Comparison of ENCODE assay signal across 18 mouse cellular contexts in genomic region chr6:21818107-21818807, GRCm38 (mm10). TPM values are rescaled to one million over a fixed set of nuclear protein-coding genes. Genes with fewer than 3 reads are reported as not detected.
A peak's percentile ranks its signal among the peaks of the same experiment; 100 is the strongest.
DNase-seq lines count a peak whose midpoint lies in the region; ATAC-seq and TF ChIP-seq lines count a peak whose summit lies in the region.
"Had no signal": no experiment of that assay in that cellular context is flagged by ENCODE, and none has a peak within 500 bp of the region (broad histone marks: within the 10 kb centered on the region; RNA-seq: fewer than 3 reads in every experiment).

No protein-coding gene starts in this region.

- no peak overlapping the region for H3K4me3 ChIP-seq in layer of hippocampus, adult 2 months
- H3K4me3 ChIP-seq in midbrain, postnatal 0 days (ENCODE audit: low read depth, low read length), result no peak overlapping the region
- no peak overlapping the region for H3K4me3 ChIP-seq in midbrain, embryonic 15.5 days
- H3K4me3 ChIP-seq: embryonic facial prominence, embryonic 12.5 days; limb, embryonic 15.5 days; megakaryocyte, embryonic 14.5 days; neural tube, embryonic 15.5 days had no signal

- no peak for ATAC-seq in midbrain, postnatal 0 days (ENCODE audit: low FRiP score)
- ATAC-seq in midbrain, embryonic 15.5 days (replicated peaks), result no peak
- ATAC-seq in megakaryocyte progenitor cell, adult 5-6 weeks (replicated peaks; ENCODE audit: poor library complexity), result no peak
- ATAC-seq: activated CD4-positive, CD25-positive, alpha-beta regulatory T cell, adult 4 months had no signal

- no peaks in the 10 kb centered on the region; the same call in 1 of the 2 replicates for H3K36me3 ChIP-seq in midbrain, postnatal 0 days (ENCODE audit: insufficient read depth, low read length)
- H3K36me3 ChIP-seq in midbrain, embryonic 15.5 days (replicated peaks), result 0 out of 2 replicates have a peak, but pooled peaks cover 6% of the 10 kb centered on the region
- H3K36me3 ChIP-seq: embryonic facial prominence, embryonic 12.5 days had no signal

- no peaks in the 10 kb centered on the region for H3K4me1 ChIP-seq in midbrain, postnatal 0 days (ENCODE audit: insufficient read depth, low read length)
- H3K4me1 ChIP-seq in midbrain, embryonic 15.5 days, result no peaks in the 10 kb centered on the region
- H3K4me1 ChIP-seq: embryonic facial prominence, embryonic 12.5 days; megakaryocyte, embryonic 14.5 days had no signal

- WGBS in midbrain, postnatal 0 days, result 38% methylated on average over 5 of the region's 5 CpGs
- 45% methylated on average over 5 of the region's 5 CpGs for WGBS in midbrain, embryonic 15.5 days

- peak; percentile 21 for DNase-seq in adrenal gland, postnatal 14 days
- DNase-seq in adrenal gland, postnatal 4 days (ENCODE audit: low spot score in 2 of 2), result no peak
- no peak for DNase-seq in layer of hippocampus, adult 2 months (ENCODE audit: low spot score in 2 of 2)
- no peak for DNase-seq in layer of hippocampus, adult 18-20 months (ENCODE audit: low spot score in 2 of 2)
- DNase-seq in midbrain, postnatal 0 days (ENCODE audit: low spot score), result no peak
- no peak for DNase-seq in right cerebral cortex, postnatal 14 days
- DNase-seq: cerebellum, adult 11 months; gastrocnemius, postnatal 10 days; layer of hippocampus, adult 9-11 months; thymus, postnatal 25 days had no signal

- no peaks in the 10 kb centered on the region for H3K27me3 ChIP-seq in midbrain, postnatal 0 days (ENCODE audit: insufficient read depth, low read length)
- H3K27me3 ChIP-seq in midbrain, embryonic 15.5 days (replicated peaks), result no peaks in the 10 kb centered on the region
- H3K27me3 ChIP-seq: CH12.LX; embryonic facial prominence, embryonic 12.5 days; limb, embryonic 15.5 days; megakaryocyte, embryonic 14.5 days; neural tube, embryonic 15.5 days had no signal

- H3K4me2 ChIP-seq in midbrain, postnatal 0 days (ENCODE audit: low read depth, low read length, poor library complexity, severe bottlenecking), result no peak overlapping the region
- H3K4me2 ChIP-seq in midbrain, embryonic 15.5 days, result no peak overlapping the region
- H3K4me2 ChIP-seq: embryonic facial prominence, embryonic 12.5 days; limb, embryonic 15.5 days; neural tube, embryonic 15.5 days had no signal

- no peaks in the 10 kb centered on the region for H3K9me3 ChIP-seq in midbrain, postnatal 0 days (ENCODE audit: low read length)
- no peaks in the 10 kb centered on the region for H3K9me3 ChIP-seq in midbrain, embryonic 15.5 days
- H3K9me3 ChIP-seq: embryonic facial prominence, embryonic 12.5 days; limb, embryonic 15.5 days; megakaryocyte, embryonic 14.5 days had no signal

- no peak overlapping the region for H3K27ac ChIP-seq in layer of hippocampus, adult 2 months
- H3K27ac ChIP-seq in midbrain, postnatal 0 days (ENCODE audit: low read depth, low read length), result no peak overlapping the region
- H3K27ac ChIP-seq in midbrain, embryonic 15.5 days, result no peak overlapping the region
- H3K27ac ChIP-seq: embryonic facial prominence, embryonic 12.5 days; limb, embryonic 15.5 days; neural tube, embryonic 15.5 days had no signal

- TF ChIP-seq CTCF in layer of hippocampus, adult 2 months (conservative IDR thresholded peaks at IDR 0.05), result peak; percentile 54
- peak; percentile 26 for TF ChIP-seq CTCF in midbrain, postnatal 0 days (IDR thresholded peaks at IDR 0.05)

- H3K9ac ChIP-seq in midbrain, postnatal 0 days (replicated peaks; ENCODE audit: low read length, poor library complexity, severe bottlenecking), result no peak overlapping the region
- H3K9ac ChIP-seq in midbrain, embryonic 15.5 days, result no peak overlapping the region
- H3K9ac ChIP-seq: embryonic facial prominence, embryonic 12.5 days; limb, embryonic 15.5 days; neural tube, embryonic 15.5 days had no signal

RNA-seq across cellular contexts. Expression of gene Tspan12, which starts 34.1 kb away (rescaled TPM):
- 177 and 191 TPM in 2 replicates for total RNA-seq in adrenal gland, postnatal 14 days (2021)
- 100 to 1,000 TPM; 114 to 129 TPM for total RNA-seq in adrenal gland, postnatal 4 days (2021)
- 10 to 100 TPM; 27.8 to 29.2 TPM for total RNA-seq in layer of hippocampus, adult 2 months (2021)
- total RNA-seq in layer of hippocampus, adult 18-20 months (2021), result 10 to 100 TPM; 25.5 to 26.0 TPM
- 22.5 and 30.2 TPM in 2 replicates for total RNA-seq in midbrain, postnatal 0 days (2014; rRNA removed)
- 50.0 and 54.7 TPM in 2 replicates for polyA plus RNA-seq in midbrain, postnatal 0 days (2015; fragmentation: Nextera tagmentation; extraction: Ambion mirVana)
- 49.8 and 55.1 TPM in 2 replicates for polyA plus RNA-seq in midbrain, embryonic 15.5 days (2015; fragmentation: Nextera tagmentation; extraction: Ambion mirVana)
- 0.12 TPM in 1 of 2 replicates, not detected in the other for total RNA-seq in megakaryocyte progenitor cell, adult 5-6 weeks (2015)
- 0.07 TPM in 1 of 2 replicates, not detected in the other for total RNA-seq in megakaryocyte progenitor cell, adult 5-6 weeks (2017)
- total RNA-seq: CH12.LX had no signal
- polyA plus RNA-seq: activated CD4-positive, CD25-positive, alpha-beta regulatory T cell, adult 4 months had no signal

Comparison
In these comparisons a context has a peak if more than half of its experiments do, and no peak if none do; other contexts are left out.
1. RNA of gene Tspan12, which starts 34.1 kb away (total RNA-seq): 177 to 191 TPM in adrenal gland, postnatal 14 days, 114 to 129 TPM in adrenal gland, postnatal 4 days, 27.8 to 29.2 TPM in layer of hippocampus, adult 2 months, 25.5 to 26.0 TPM in layer of hippocampus, adult 18-20 months and 22.5 to 30.2 TPM in midbrain, postnatal 0 days; 0.07 to 0.12 TPM in megakaryocyte progenitor cell, adult 5-6 weeks; every median in the first group is over 10 times any median in the second.